Mouse (Mus musculus): ENCODE data around the gene Ipmk.

GRCm38 (mm10) chr10:71339463-71339862 is 8.1 kb upstream of the Ipmk start:
- no peak for TF ChIP-seq TAL1 (IDR thresholded peaks at IDR 0.05; ENCODE audit: low read length)
- no peak for TF ChIP-seq GATA1 (IDR thresholded peaks at IDR 0.05; ENCODE audit: low read length)
